Mouse (Mus musculus) T-helper 2 cell (primary cell): ENCODE data around the gene Plpp1.

Experiments
- in situ Hi-C: fragments of 300-600 bp; cut with MboI, MseI; formaldehyde crosslinking; loops from one replicate; pipeline ENCODE4 v1.15.1; 2025; ENCODE audit warnings: high pct_unique_total_duplicates

Gene Plpp1

DNA sequence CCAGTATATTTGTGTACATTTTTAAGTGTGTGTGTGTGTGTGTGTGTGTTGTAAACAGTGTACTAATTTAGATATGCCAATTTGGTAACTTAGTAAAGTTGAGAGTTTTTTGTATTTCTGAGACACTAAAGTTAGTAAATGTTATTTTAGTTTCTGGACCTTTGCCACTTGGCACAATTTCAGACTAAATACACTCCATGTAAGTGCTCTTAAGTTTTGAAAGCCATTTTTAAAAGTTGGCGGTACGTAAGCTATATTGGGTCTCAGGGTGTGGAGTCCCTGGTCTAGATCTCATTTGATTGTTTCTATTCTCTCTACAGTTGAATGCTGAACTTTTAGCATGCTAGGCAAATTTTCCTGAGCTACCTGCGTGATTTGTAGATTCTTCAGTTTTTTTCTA, 17.5 kb downstream of the Plpp1 start:
- in situ Hi-C loops = no loop called here

DNA sequence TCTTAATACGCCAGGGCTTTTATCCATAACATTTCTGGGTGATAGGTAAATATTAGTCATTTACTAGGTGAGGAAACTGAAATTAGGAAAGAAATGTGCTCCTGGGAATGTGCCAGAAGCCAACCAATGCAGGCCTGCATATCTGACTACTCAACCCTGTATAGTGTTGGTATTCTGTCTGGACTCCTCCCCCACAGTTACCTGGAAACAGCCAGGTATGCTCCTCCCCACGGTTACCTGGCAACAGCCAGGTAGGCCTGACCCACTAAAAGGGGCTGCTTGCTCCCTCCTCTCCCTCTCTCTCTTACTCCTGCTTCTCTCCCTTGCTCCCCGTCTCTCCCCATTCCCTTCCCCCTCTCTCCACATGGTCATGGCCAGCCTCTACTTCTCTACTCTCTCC, 21.8 kb downstream of the Plpp1 start:
- in situ Hi-C loops = no loop called here

DNA sequence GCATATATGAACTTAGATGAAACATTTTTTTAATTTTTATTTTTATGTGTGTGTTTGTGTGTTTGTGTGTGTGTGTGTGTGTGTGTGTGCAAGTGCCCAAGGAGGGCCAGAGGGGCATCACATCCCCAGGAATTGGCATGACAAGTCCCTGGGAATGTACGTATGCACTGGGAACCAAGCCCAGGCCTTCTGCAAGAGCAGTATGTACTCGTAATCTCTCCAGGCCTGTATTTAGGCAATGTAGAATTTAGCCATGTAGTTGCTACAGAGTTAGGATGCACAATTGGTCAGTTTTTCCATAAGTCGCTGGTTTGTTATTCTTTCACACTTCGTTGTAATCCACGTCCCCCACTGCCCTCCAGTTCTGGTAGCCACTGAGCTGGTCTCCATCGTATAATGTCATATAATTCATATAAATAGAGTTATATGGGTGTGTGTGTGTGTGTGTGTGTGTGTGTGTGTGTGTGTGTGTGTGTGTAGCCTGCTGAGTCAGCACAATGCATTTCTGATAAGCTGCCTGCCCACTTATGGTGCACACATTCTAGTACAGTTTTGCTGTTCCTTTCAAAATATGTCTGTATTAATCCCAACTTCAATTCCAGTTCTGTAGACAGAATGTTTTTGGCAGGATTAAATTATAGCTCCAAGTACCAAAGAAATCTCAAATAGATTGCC, 22.8 kb downstream of the Plpp1 start:
- in situ Hi-C loops = no loop called here

DNA sequence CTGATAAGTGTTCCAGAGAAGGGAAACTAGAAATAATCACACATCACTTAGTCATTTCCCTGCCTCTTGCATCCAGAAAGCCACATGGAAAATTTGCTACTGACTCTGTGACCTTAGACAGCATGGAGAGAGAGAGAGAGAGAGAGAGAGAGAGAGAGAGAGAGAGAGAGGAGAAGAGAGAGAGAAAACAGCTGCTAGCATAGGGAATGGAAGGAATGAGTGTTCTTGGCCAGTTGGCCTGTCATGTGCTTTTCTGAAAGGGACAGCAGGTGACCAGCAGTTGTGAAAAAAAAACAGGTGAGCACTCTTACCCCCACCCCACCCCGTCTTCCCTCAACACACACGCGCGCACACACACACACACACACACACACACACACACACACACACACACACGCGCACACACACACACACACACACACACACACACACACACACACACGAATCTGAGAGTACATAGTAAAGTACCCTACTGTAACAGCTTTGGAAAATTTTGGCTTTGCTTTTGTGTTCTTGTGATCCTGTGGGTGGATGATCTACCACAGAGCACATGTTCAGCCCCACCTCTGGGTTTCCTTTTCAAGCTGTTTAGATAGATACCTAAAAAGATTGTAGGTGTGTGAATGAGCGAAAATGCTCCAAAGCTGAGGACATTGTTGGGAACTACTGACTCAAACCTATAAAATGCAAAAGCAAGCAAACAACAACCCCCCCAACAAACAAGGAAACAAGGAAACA, 23.5 kb downstream of the Plpp1 start:
- in situ Hi-C loops = no loop called here

DNA sequence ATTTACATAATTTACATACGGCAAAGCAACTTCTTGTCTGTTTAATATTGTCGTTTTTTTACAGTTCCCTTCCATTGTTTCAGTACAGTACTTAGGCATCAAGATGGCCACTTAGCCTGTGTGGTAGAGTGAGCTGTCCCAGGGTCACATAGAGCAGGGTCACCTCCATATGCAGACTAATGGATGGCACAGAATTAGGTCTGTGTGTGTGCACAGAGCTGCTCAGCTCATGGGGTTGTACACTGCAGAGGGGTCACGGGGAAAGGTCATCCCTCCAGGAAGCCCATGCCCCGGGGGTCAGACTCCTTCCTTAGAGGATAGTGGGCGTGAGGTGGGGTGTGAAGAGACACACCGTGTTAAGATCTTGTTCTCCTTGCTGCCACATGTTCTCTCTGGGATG, 24.9 kb downstream of the Plpp1 start:
- in situ Hi-C loops = no loop called here

DNA sequence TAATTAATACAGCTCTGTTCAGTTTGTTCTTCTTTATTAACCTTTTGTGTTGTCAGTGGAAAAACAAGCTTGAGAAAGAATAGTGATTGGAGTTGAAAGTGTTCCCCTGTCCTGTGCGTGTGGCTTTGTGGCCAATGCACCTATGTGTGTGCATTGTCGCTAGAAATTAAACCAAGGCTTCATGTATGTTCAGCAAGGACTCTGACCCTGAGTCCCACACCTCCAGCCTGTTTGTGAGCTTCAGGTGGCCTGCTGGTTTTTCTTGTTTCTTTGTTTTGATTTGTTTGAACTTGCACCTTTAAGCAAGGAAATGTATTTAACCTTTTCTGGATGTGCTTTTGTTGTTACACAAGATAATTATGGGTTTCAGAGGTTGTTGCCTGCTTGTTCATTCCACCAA, 29.0 kb downstream of the Plpp1 start:
- in situ Hi-C loops = no loop called here

DNA sequence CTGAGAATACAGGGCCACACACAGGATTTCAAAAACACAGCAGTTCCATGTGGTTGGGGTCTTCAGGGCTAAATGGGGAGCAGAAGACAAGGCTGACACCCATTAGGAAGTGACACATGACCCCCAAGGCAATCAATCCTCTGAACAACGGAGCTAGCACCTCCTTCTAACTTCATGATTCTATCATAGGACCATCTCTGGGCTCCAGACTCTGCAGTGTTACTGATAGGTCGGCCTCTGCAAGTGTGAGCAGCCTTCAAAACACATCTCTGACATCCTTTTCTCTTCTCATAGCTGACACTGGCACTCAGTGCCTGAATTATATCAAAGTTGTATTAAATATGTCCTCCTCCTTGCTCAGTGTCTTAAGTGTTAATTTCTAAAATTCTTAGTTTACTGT, 32.0 kb downstream of the Plpp1 start:
- in situ Hi-C loops = no loop called here

DNA sequence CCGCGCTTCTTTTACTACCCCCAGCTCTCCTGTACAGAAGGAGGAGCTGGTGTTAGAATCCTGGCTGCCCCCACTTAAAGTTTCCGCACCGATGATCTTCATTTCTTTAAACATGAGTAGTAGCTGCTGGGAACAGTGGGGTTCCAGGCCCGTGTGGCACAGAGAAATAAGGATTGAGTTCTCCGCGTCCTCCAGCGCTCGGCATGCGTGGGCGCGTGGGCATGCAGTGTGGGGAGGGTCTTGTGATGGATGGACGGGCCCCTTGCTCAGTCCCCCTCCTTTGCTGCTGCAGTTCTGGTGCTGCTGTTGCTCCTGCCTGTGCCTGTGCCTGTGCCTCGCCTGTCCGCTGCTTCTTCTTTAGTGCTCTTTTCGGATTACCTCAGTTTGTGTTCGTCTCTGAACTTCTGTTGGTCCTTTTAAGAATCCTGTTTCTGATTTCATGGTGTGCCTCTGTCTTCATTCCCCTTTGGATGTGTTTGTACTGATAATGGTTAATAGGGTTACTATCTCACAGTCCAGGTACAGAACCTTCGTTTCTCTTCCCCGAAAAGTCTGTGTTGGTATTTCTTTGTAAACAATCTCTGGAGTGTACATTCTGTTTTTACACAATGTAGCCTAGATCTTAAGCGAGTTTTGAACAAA, 32.8 kb downstream of the Plpp1 start:
- in situ Hi-C loops = no loop called here

DNA sequence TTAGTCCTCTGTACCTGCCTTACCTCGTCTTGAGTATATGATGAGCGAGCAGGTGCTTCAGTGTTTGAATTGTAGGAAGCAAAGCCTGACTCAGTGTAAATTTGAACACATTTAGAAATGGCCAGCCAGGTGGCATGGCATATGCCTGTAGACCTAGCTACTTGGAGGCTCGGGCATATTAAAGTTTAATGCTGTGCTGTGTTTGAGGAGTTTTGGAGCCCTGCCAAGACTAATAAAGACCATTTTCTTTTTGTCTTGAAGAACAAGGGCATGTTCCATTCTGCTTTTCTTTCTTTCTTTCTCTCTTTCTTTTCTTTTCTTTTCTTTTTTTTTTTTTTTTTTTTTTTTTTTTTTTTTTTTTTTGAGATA, 33.3 kb downstream of the Plpp1 start:
- in situ Hi-C loops = no loop called here

DNA sequence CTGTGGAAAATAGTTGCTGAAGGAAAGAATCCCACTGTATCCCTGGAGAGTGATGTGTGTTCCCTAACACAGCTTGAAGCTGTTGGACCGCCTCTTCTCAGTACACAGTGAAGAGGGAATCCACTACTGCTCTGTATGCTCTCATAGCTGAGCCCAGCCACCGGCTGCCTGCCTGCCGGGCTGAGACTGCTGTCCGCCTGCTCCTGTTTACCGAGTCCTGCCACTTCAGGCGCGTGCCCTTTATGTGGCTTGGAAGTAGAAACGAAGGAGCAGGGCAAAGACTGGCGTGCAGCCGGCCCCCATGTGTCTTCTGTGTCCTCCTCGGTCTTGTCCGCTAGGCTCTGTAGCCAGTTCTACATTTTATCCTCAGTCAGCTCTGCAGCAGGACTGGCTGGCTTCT, 34.5 kb downstream of the Plpp1 start:
- in situ Hi-C loops = no loop called here

DNA sequence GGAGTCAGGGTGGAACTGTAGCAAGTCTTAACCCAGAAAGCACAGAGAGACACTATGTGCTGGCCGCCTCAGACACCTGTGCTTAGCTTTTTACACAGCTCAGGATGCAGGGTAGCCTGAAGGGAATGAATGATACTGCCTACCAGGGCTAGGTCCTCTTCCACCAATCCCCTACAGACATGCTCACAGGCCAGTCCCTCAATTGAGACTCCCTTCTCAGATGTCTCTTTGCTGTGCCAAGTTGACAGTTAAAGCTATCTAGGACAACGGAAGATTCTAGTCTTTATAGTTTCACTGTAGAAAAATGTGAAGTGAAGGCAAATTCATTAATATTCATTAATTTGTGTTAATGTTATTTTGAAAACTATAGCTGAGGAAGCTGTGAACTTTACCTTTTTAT, 36.4 kb downstream of the Plpp1 start:
- in situ Hi-C loops = no loop called here

DNA sequence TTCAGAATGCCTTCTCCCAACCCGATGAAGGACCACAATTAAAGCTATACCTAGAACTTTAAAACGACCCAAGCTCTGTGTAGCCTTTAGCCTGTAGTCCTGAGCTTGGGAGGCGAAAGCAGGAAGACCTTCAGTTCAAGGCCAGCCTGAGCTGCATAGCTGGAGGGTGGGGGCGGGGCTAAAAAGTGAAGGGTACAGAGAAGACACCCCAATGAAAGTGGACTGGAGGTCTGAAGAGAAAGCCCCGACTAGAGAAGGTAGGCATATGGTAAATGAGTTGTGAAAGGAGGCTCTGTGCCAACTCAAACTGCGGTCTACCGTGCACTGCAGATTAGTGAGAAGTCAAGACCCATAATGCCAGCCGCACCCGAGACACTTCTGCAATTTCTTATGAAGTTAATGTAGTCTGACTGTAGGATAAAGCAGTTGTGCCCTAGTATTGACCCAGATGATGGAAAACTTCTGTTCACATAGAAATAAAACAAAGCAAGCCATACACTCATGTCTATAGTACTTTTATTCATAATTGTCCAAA, 37.1 kb downstream of the Plpp1 start:
- in situ Hi-C loops = no loop called here

DNA sequence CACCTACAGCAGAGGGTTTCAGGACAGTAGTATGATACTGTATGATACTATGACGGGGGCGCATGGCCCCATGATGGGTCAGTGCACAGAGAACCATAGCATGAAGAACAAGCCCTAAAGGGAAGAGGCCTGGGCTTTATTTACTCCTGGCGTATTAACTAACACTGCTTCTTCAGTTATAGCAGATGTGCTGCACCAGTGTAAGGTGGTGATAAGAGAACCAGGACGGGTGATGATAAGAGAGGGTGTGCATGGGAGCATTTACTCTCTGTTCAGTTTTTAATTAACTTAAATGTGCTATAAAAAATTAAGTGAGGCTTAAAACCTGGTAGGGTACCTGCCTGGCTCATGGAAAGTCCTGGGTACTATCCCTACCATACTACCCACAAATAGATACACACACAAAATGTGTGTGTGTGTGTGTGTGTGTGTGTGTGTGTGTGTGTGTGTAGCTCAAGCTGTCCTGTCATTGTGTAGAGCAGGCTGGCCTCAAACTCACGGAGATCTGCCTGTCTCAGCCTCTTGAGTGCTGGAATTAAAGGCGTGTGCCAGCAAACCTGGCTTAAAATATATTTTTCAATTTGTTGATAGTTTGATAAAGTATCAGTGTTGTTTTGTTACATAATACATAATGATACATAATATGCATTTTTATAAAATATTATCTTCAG, 38.1 kb downstream of the Plpp1 start:
- in situ Hi-C loops = no loop called here

DNA sequence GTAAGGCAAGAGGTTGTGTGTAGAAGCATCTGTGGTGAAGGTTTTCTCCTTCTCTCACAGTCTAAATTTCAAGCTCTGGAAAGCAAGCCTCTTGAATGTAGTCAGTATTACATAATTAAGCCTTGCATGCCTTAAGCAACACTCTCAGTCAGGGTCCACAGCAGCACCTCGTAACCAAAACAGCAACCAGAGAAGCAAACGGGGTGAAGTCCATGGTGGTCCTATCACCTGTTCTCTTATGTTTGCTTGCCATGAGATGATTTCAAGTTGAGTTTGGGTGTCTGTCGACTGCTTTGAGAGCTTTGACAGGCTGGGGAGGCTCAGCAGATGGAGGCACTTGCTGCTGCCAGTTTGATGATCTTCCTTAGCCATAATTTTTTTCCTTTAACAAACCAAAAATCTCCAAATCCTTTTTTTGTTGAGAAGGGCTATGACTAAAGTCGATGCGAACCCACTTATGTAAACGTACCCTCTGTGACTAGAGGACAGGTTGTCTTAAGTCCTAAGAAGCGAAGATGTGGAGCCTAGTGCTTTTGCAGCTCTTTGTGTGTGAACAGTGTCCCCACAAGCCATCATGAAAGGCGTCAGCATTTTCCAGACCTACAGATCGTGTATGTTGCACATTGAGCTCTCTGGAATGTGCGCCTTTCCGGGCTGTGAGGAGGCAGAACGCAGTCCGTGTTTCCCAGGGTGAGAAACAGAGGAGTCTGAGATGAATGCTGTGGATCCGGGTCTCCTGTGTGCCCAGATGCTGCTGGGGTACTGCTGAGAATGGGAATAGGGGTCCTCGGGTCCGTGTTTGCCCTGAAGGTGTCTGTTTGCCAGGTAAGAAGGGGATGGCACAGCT, 39.9 kb downstream of the Plpp1 start:
- in situ Hi-C loops = no loop called here

DNA sequence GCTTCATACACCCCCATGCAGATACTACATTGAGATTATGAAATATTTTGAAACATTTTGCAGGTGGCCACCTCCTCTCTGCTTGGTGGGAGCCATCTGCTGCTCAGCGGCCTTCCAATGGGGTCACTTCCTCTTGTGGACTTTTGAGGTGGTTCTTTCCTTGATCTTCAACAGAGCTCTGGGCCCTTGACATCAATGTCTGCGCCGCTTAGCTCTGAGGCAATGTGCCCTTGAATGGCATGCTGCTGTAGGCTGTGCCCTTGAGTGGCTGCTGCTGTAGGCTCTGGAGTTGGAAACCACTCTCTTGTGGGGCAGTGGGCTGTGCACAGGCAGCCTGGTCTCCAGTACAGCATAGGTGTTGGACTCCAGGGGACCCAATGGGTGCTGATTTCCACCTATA, 45.3 kb downstream of the Plpp1 start:
- in situ Hi-C loops = no loop called here

DNA sequence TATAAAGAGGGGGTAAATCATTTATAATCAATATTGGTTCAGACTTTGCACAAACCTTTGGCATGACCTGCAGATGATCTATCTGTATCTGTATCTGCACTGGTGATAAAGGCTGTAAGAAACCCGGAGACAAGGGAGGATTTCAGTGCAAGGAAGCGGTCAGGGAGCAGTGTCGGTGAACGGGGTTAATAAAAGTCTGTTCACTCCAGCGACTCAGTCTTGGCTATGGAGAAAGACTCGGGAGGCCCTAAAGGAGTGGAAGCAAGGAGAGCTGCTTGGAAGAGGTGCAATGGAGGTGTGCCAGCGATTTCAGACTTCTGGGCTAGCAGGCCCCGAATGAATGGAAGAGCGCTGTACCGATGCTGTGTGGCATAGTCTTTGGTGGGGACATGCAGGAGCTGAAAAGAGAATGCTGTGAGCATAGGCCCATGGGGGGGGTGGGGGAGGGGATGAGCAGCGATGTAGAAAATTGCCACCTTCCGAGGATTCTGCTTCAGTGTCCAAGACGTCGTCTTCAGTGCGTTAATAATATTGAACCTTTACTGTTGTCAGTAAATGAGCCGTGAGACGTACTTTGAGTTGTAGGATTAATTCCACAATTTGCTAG, 53.2 kb downstream of the Plpp1 start:
- in situ Hi-C loops = no loop called here

DNA sequence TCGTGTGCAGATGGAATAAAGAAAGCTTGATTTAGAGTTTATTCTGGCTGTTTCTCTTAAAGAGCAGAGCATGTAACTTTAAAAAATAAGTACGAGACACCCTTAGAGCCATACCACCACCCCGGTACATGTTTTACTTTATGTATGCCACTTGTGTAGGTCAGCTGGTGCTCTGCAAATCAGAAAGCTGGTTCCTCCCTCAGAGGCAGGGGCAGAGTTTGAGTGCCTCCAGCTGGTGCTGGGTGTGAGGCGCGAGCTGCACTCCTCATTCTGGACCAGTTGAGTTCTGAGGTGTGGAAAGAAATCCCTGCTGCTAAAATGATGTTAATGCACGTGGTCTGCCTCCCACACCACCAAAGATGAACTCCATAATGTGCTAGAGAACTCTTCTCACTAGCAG, 53.8 kb downstream of the Plpp1 start:
- in situ Hi-C loops = no loop called here

DNA sequence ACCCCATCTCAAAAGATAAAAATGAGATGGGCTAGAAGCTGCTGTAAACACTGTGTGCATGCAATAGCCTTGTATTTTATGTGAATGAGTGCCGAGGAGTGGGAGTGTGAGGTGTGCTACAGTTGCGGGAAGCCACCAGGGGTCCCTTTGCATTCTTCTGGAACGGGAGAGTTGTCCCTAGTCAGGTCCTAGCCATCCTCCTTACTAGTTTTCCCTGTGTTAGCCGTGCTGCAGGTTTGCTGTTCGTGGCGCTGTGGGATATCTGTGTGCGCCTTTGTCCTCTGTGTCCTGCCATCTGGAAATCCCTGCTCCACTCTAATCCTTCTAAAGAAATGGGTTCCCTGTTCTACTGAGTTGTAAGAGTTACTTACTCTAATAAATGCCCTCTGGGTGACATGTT, 57.3 kb downstream of the Plpp1 start:
- in situ Hi-C loops = no loop called here

DNA sequence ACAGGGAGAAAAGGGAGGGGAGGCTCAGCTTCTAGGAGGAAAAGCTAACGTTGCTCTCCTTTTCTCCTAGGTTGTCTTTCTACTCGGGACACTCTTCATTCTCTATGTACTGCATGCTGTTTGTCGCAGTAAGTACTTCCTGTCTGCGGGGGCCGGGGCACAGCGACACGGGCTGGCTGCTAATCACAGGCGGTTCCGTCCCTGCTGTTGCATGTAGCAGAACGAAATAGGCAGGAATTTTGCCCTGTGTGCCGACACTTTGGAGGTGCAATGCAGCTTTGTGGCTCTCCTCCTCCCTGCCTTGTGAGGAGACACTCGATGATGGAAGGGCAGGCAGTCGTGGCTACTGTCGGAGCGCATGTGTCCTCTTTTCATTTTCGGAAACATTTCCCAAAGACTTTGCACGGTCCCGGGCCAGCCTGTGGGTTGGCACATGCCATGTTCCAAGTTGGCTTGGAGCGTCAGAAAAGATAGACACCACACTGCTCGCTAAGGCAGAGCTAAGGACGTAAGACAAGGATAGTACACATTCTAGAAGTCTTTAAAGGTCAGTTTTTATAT, 59.1 kb downstream of the Plpp1 start:
- in situ Hi-C loops = loop anchor here (10.0 kb wide), 1 partner anchor 185 kb away; no protein-coding TSS in a partner anchor

DNA sequence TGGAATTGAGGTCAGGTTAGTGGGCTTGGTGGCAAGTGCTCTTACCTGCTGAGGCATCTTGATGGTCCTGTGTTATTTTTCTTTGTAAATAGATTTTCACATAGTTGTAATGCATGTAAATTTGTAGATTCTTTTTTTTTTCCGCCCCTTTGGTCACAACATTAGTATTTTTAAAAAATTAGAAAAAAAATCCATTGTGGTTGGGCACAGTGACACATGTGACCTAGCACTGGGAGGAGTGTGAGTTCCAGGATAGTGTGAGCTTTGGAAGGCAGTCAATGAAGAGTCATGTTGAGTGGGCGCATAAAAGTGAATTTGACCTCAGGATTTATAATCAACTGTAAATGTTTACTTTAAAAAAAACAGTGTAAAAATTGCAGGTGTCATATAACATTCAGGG, 59.8 kb downstream of the Plpp1 start:
- in situ Hi-C loops = loop anchor here (10.0 kb wide), 1 partner anchor 186 kb away; no protein-coding TSS in a partner anchor
